Mouse (Mus musculus) inflammation-experienced regulatory T-cells, adult 16 weeks (primary cell): ENCODE results near the gene Mpp6. TPM values are rescaled to one million over a fixed set of nuclear protein-coding genes. Genes with fewer than 3 reads are reported as not detected.

Experiments
- polyA plus RNA-seq: library from polyadenylated mRNA; unstranded; fragments of 100-300 nt; shearing (Covaris generic); gene quantifications from one replicate; pipeline ENCODE4 v1.2.1, GENCODE M21; 2017

Gene Mpp6
- 5.7 TPM for polyA plus RNA-seq

GRCm38 (mm10) chr6:50109757-50110378 lies at the start of gene Mpp6:
Gene Mpp6, plus strand, starts transcription at chr6:50110241.

Other genes starting within 250 kb of the Mpp6 start
- gene Gsdme, start 153.6 kb downstream of the Mpp6 start, polyA plus RNA-seq: 3.1 TPM